Mouse (Mus musculus) CH12.LX (cell line): Measurements from ENCODE around the gene Dhcr24. TPM values are rescaled to one million over a fixed set of nuclear protein-coding genes. Genes with fewer than 3 reads are reported as not detected.

ENCODE experiments used
- DNase-seq: peaks from one replicate; pipeline ENCODE4 v3.0.0-alpha.2; 2013; ENCODE audit errors: extremely low read depth
- H3K27ac ChIP-seq: 2 replicates; pipeline ENCODE4 v1.5.1; 2012; ENCODE audit warnings: low read depth, mild to moderate bottlenecking, control low read depth, moderate library complexity; ENCODE audit not compliant: insufficient read depth
- H3K27me3 ChIP-seq: replicated peaks from 2 replicates; pipeline ENCODE3; 2012; ENCODE audit warnings: inconsistent platforms
- H3K36me3 ChIP-seq, 2 experiments: replicated peaks in 1 of 2; 2 replicates each; pipeline versions ENCODE3 to v1.6.1; 2012; ENCODE audit warnings: inconsistent platforms in 1 of 2, low read length in 1 of 2, mild to moderate bottlenecking in 1 of 2, mixed read lengths in 1 of 2, moderate library complexity in 1 of 2; ENCODE audit not compliant: control insufficient read depth in 1 of 2, insufficient read depth in 1 of 2
- H3K4me1 ChIP-seq, 2 experiments: 2 replicates each; pipeline ENCODE4 v1.6.1; 2012; ENCODE audit warnings: inconsistent platforms in 1 of 2, moderate library complexity in 1 of 2; ENCODE audit not compliant: insufficient read depth in 2 of 2, control insufficient read depth in 1 of 2
- H3K4me2 ChIP-seq: 2 replicates; pipeline ENCODE4 v1.6.1; 2012; ENCODE audit warnings: low read depth, mild to moderate bottlenecking, control low read depth; ENCODE audit not compliant: poor library complexity, insufficient read depth, severe bottlenecking
- H3K4me3 ChIP-seq, 3 experiments: fragments of 150-350 bp in 1 of 3; sonication (generic) in 1 of 3; replicated peaks in 1 of 3; 2 replicates each; pipeline versions ENCODE3 to v1.5.1; 2011 to 2012; ENCODE audit warnings: low read depth in 2 of 3, low read length in 2 of 3, mild to moderate bottlenecking in 2 of 3, moderate library complexity in 2 of 3, control low read depth in 1 of 3, improper control_type of control experiment in 1 of 3, inconsistent platforms in 1 of 3, mixed read lengths in 1 of 3; ENCODE audit not compliant: poor library complexity in 1 of 3
- H3K79me2 ChIP-seq: replicated peaks from 2 replicates; pipeline ENCODE4 v1.6.1; 2012; ENCODE audit warnings: mild to moderate bottlenecking, moderate library complexity; ENCODE audit not compliant: control insufficient read depth, poor library complexity, insufficient read depth, severe bottlenecking; ENCODE audit errors: extremely low read depth
- H3K9ac ChIP-seq: 2 replicates; pipeline ENCODE4 v1.6.1; 2012; ENCODE audit warnings: low read depth, mild to moderate bottlenecking, control low read depth, moderate library complexity; ENCODE audit not compliant: insufficient read depth
- H3K9me3 ChIP-seq: replicated peaks from 2 replicates; pipeline ENCODE3; 2012; ENCODE audit warnings: low read length, inconsistent platforms, mixed read lengths
- ELF1 ChIP-seq: IDR thresholded peaks from 2 replicates; pipeline ENCODE4 v1.6.1; 2014; ENCODE audit warnings: low read depth, mild to moderate bottlenecking, inconsistent platforms, low read length, improper control_type of control experiment
- EP300 ChIP-seq: IDR thresholded peaks from 2 replicates; pipeline ENCODE4 v1.6.1; 2011; ENCODE audit warnings: low read length, improper control_type of control experiment
- HCFC1 ChIP-seq: IDR thresholded peaks from 2 replicates; pipeline ENCODE4 v1.6.1; 2012; ENCODE audit warnings: low read depth, mild to moderate bottlenecking, inconsistent platforms, low read length, improper control_type of control experiment
- IRF4 ChIP-seq: IDR thresholded peaks from 2 replicates; pipeline ENCODE4 v1.6.1; 2014; ENCODE audit warnings: low read depth, mild to moderate bottlenecking, inconsistent platforms, low read length, improper control_type of control experiment
- JUN ChIP-seq: IDR thresholded peaks from 2 replicates; pipeline ENCODE4 v1.6.1; 2011; ENCODE audit warnings: low read depth, mild to moderate bottlenecking, low read length, improper control_type of control experiment, moderate library complexity; ENCODE audit not compliant: insufficient read depth
- MAFK ChIP-seq: IDR thresholded peaks from 2 replicates; pipeline ENCODE4 v1.6.1; 2011; ENCODE audit warnings: low read length, improper control_type of control experiment; ENCODE audit not compliant: insufficient replicate concordance
- MAZ ChIP-seq: IDR thresholded peaks from 2 replicates; pipeline ENCODE4 v1.6.1; 2012; ENCODE audit warnings: low read depth, mild to moderate bottlenecking, inconsistent platforms, low read length, improper control_type of control experiment, moderate library complexity
- MEF2A ChIP-seq: IDR thresholded peaks from 2 replicates; pipeline ENCODE4 v1.6.1; 2014; ENCODE audit warnings: low read depth, mild to moderate bottlenecking, inconsistent platforms, low read length, improper control_type of control experiment, borderline replicate concordance
- MXI1 ChIP-seq: IDR thresholded peaks from 2 replicates; pipeline ENCODE4 v1.6.1; 2011; ENCODE audit warnings: mild to moderate bottlenecking, low read depth, low read length, improper control_type of control experiment
- MYC ChIP-seq: IDR thresholded peaks from 2 replicates; pipeline ENCODE4 v1.6.1; 2011; ENCODE audit warnings: low read depth, mild to moderate bottlenecking, improper control_type of control experiment, low read length
- NRF1 ChIP-seq: IDR thresholded peaks from 2 replicates; pipeline ENCODE4 v1.6.1; 2014; ENCODE audit warnings: low read depth, mild to moderate bottlenecking, inconsistent platforms, low read length, improper control_type of control experiment, moderate library complexity
- PAX5 ChIP-seq: IDR thresholded peaks from 2 replicates; pipeline ENCODE4 v1.6.1; 2012; ENCODE audit warnings: low read length, inconsistent platforms, mixed read lengths
- SMC3 ChIP-seq: IDR thresholded peaks from 2 replicates; pipeline ENCODE4 v1.6.1; 2011; ENCODE audit warnings: low read depth, low read length, improper control_type of control experiment
- ZC3H11A ChIP-seq: IDR thresholded peaks from 2 replicates; pipeline ENCODE4 v1.6.1; 2012; ENCODE audit warnings: low read depth, mild to moderate bottlenecking, inconsistent platforms, low read length, improper control_type of control experiment
- ZKSCAN1 ChIP-seq: IDR thresholded peaks from 2 replicates; pipeline ENCODE4 v1.6.1; 2012; ENCODE audit warnings: low read depth, inconsistent platforms, low read length, improper control_type of control experiment, borderline replicate concordance
- ZMIZ1 ChIP-seq: IDR thresholded peaks from 2 replicates; pipeline ENCODE4 v1.6.1; 2012; ENCODE audit warnings: low read depth, mild to moderate bottlenecking, inconsistent platforms, low read length, improper control_type of control experiment
- dilution Hi-C: fragments of 300-500 bp; cut with MboI; formaldehyde crosslinking; loops from 2 replicates; pipeline ENCODE4 v1.14.3; 2020; ENCODE audit warnings: low sequenced_read_pairs; ENCODE audit not compliant: extremely low pct_unique_long_range_greater_than_20kb, extremely low pct_ligation_motif_present
- in situ Hi-C: fragments of 300-500 bp; cut with MboI; formaldehyde crosslinking; loops from 3 replicates; pipeline ENCODE4 v1.14.3; 2019; ENCODE audit warnings: low sequenced_read_pairs, low pct_ligation_motif_present, low pct_unique_long_range_greater_than_20kb, mixed read lengths
- polyA plus RNA-seq: library from polyadenylated mRNA; unstranded; fragments of >175 nt; gene quantifications from 2 replicates; pipeline ENCODE4 v1.2.1, GENCODE M21; 2012; ENCODE audit warnings: low read depth; ENCODE audit not compliant: insufficient read length
- total RNA-seq, 2 experiments: library from RNA; depleted of rRNA; stranded (reverse); fragments of 300-350 nt in 1 of 2; fragments of >200 nt in 1 of 2; gene quantifications; 2 replicates each; pipeline ENCODE4 v1.2.3; 2012 to 2014

The Dhcr24 gene
- total and polyA plus RNA-seq, 3 experiments: 41.4 to 90.5 (median 46.9) TPM

DNA sequence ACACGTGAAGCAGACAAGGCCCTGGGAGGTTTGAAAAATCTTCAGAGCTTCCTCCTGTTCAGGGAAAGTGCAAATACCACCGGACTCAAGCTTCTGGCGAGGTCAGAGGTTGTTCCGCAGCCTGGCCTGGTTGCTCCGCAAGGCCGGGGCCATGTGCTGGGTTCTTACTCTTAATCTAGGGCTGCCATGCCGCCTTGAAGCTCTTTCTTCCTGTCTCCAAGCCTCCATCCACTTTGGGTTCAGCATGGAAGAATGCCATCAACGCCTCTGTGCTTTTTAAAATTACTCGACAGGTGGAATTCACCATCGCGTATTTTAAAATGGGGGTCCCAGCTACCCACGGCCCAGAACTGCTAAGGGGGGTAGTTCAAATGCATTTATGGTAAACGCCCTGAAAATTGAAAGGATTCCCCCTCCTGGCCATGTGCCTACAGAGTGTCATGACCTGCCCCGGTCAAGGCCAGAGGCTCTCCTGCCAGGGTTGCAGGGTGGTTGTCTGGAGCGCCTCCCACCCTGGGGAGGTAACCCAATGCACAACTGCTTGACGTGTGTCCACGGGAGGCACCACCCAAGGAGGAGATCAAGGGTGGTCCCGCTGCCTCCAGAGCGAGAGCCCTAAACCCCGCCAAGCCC, 509 bp upstream of the Dhcr24 start:
- Histone ChIP-seq H3K4me3 (peak overlapping the region; percentile 42 to 67 (median 57)), H3K36me3 (peaks cover 4 to 31% of the 10 kb centered on the region in 2 experiments), H3K9me3 (no peaks in the 10 kb centered on the region), H3K27me3 (no peaks in the 10 kb centered on the region), H3K4me1 (peaks cover 11 to 28% of the 10 kb centered on the region in 2 experiments; a peak in 3 of 4 replicates), H3K4me2 (peak overlapping the region; percentile 57; the same call in 1 of the 2 replicates), H3K9ac (no peak overlapping the region), H3K27ac (no peak overlapping the region), H3K79me2 (peaks cover 15% of the 10 kb centered on the region)
- DNase-seq: no peak
- dilution Hi-C loops (no loop called here), in situ Hi-C loops (no loop called here)
- TF ChIP-seq MAFK (no peak), ZC3H11A (no peak), MYC (peak; percentile 59; the same call in 1 of the 2 replicates), MXI1 (peak; percentile 12; the same call in 1 of the 2 replicates)

DNA sequence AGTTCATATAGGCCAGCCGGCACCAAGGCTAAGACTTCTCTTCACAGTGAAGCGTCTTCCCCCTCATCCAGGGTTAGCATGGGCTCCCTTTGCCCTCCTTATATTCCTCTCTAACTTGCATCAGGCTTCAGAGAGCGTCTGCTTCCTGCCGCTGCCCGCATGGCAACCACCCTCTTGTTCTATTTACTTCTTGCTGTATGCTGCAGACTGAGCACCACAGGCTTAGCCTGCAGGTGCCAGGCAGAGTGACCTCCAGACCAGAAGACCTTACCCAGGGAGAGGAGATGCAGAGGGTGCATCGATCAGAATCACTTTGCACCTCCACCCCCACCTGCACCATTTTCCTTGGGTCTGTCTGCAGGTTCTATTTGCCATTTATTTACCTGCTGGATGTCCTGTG, 1.2 kb downstream of the Dhcr24 start:
- no peaks in the 10 kb centered on the region for H3K9me3 ChIP-seq
- H3K9ac ChIP-seq: peak overlapping the region; percentile 59
- H3K79me2 ChIP-seq: peaks cover 15% of the 10 kb centered on the region
- dilution Hi-C loops: no loop called here
- in situ Hi-C loops: no loop called here
- TF ChIP-seq MAFK: no peak
- no peak for TF ChIP-seq HCFC1
- TF ChIP-seq MYC: no peak
- no peak for TF ChIP-seq JUN
- TF ChIP-seq NRF1: no peak
- no peak for TF ChIP-seq MEF2A
- TF ChIP-seq ZKSCAN1: no peak
- no peak for TF ChIP-seq IRF4
- TF ChIP-seq ELF1: no peak
- no peak for TF ChIP-seq ZMIZ1
- no peak for TF ChIP-seq EP300
- no peak for TF ChIP-seq SMC3
- no peak for TF ChIP-seq MXI1
- TF ChIP-seq MAZ: no peak
- TF ChIP-seq PAX5: no peak
- H3K27ac ChIP-seq: no peak overlapping the region
- peaks cover 4 to 47% of the 10 kb centered on the region in 2 experiments for H3K36me3 ChIP-seq
- H3K27me3 ChIP-seq: no peaks in the 10 kb centered on the region
- peak; percentile 13 for DNase-seq
- peaks cover 11 to 28% of the 10 kb centered on the region in 2 experiments; a peak in 3 of 4 replicates for H3K4me1 ChIP-seq
- peak overlapping the region; percentile 79 for H3K4me2 ChIP-seq
- peak overlapping the region; percentile 67 to 87 (median 83) for H3K4me3 ChIP-seq
